Mouse (Mus musculus): Measurements from ENCODE around the gene Retnlb.

GRCm38 (mm10) chr16:48769183-48769582 lies 47.5 kb upstream of the Retnlb start:
- no peak for TF ChIP-seq CTCF (IDR thresholded peaks at IDR 0.05; ENCODE audit: low read depth)
- TF ChIP-seq EP300 (IDR thresholded peaks at IDR 0.05; ENCODE audit: low read depth), result no peak

Measured in liver, postnatal 0 days (tissue).